8 mouse cellular contexts compared by ENCODE assay signal in genomic region chr7:90040581-90041340, GRCm38 (mm10). TPM values are rescaled to one million over a fixed set of nuclear protein-coding genes. Genes with fewer than 3 reads are reported as not detected.
DNase-seq lines count a peak whose midpoint lies in the region; ATAC-seq lines count a peak whose summit lies in the region.
"Had no signal": no experiment of that assay in that cellular context is flagged by ENCODE, and none has a peak within 500 bp of the region (broad histone marks: within the 10 kb centered on the region; RNA-seq: fewer than 3 reads in every experiment).

No protein-coding gene starts in this region.

- no peak overlapping the region for H3K4me3 ChIP-seq in heart, embryonic 12.5 days
- H3K4me3 ChIP-seq in liver, embryonic 11.5 days (ENCODE audit: low read depth, low read length) = no peak overlapping the region
- H3K4me3 ChIP-seq: forebrain, embryonic 15.5 days had no signal

- H3K36me3 ChIP-seq in heart, embryonic 12.5 days = no peaks in the 10 kb centered on the region
- no peaks in the 10 kb centered on the region for H3K36me3 ChIP-seq in liver, embryonic 11.5 days (ENCODE audit: control insufficient read depth, insufficient read depth, low read length)
- H3K36me3 ChIP-seq: forebrain, embryonic 15.5 days had no signal

- no peaks in the 10 kb centered on the region for H3K27me3 ChIP-seq in heart, embryonic 12.5 days (replicated peaks)
- H3K27me3 ChIP-seq in liver, embryonic 11.5 days (replicated peaks; ENCODE audit: control insufficient read depth, insufficient read depth, low read length) = no peaks in the 10 kb centered on the region
- H3K27me3 ChIP-seq: forebrain, embryonic 15.5 days had no signal

- no peaks in the 10 kb centered on the region for H3K9me3 ChIP-seq in heart, embryonic 12.5 days (replicated peaks)
- H3K9me3 ChIP-seq in liver, embryonic 11.5 days (ENCODE audit: control insufficient read depth, low read length) = no peaks in the 10 kb centered on the region
- H3K9me3 ChIP-seq: forebrain, embryonic 15.5 days had no signal

- no peak; the same call in 1 of the 2 replicates for ATAC-seq in heart, embryonic 12.5 days (ENCODE audit: insufficient number of reproducible peaks, low FRiP score)
- no peak for ATAC-seq in liver, embryonic 11.5 days (replicated peaks; ENCODE audit: low FRiP score)
- no peak for ATAC-seq in megakaryocyte, adult 5-6 weeks (ENCODE audit: poor library complexity, severe bottlenecking)
- ATAC-seq: forebrain, embryonic 15.5 days had no signal

- WGBS in heart, embryonic 12.5 days = 46% methylated on average over 11 of the region's 11 CpGs
- WGBS in liver, embryonic 11.5 days = 67% methylated on average over 11 of the region's 11 CpGs

- peak overlapping the region; percentile 22; the same call in 1 of the 2 replicates for H3K27ac ChIP-seq in heart, embryonic 12.5 days (ENCODE audit: poor library complexity, severe bottlenecking)
- peak overlapping the region; percentile 80; the same call in 1 of the 2 replicates for H3K27ac ChIP-seq in liver, embryonic 11.5 days (ENCODE audit: low read depth, low read length)
- H3K27ac ChIP-seq: forebrain, embryonic 15.5 days had no signal

- H3K4me2 ChIP-seq in heart, embryonic 12.5 days = no peak overlapping the region
- H3K4me2 ChIP-seq in liver, embryonic 11.5 days = no peak overlapping the region
- H3K4me2 ChIP-seq: forebrain, embryonic 15.5 days had no signal

- H3K9ac ChIP-seq in heart, embryonic 12.5 days = 0 out of 2 replicates have a peak overlapping the region, but pooled peaks have one; percentile 18
- 0 out of 2 replicates have a peak overlapping the region, but pooled peaks have one; percentile 3 for H3K9ac ChIP-seq in liver, embryonic 11.5 days (ENCODE audit: low read depth, low read length)
- H3K9ac ChIP-seq: forebrain, embryonic 15.5 days had no signal

- DNase-seq in Muller cell, postnatal 12 days (ENCODE audit: inconsistent ontology term) = peak; percentile 65
- DNase-seq in adrenal gland, postnatal 14 days = peak; percentile 74
- DNase-seq in liver, embryonic 11.5 days (ENCODE audit: low spot score) = no peak
- DNase-seq in neural tube, embryonic 10.5 days (ENCODE audit: extremely low spot score, low spot score) = no peak
- DNase-seq in cerebellum, postnatal 25 days = no peak

- H3K4me1 ChIP-seq in heart, embryonic 12.5 days (replicated peaks) = peaks cover 23% of the 10 kb centered on the region
- H3K4me1 ChIP-seq in liver, embryonic 11.5 days (replicated peaks; ENCODE audit: control insufficient read depth, insufficient read depth, low read length) = peaks cover 28% of the 10 kb centered on the region
- H3K4me1 ChIP-seq: forebrain, embryonic 15.5 days had no signal

RNA-seq across cellular contexts. Expression of gene Eed, which starts 60.0 kb away (rescaled TPM):
- total RNA-seq in adrenal gland, postnatal 14 days (2021) = 53.0 and 63.1 TPM in 2 replicates
- 51.3 and 51.9 TPM in 2 replicates for polyA plus RNA-seq in heart, embryonic 12.5 days (2016; fragmentation: Nextera tagmentation; extraction: Ambion mirVana)
- 68.4 and 77.1 TPM in 2 replicates for polyA plus RNA-seq in liver, embryonic 11.5 days (2014; fragmentation: Nextera tagmentation; extraction: Ambion mirVana)
- total RNA-seq in megakaryocyte, adult 5-6 weeks (2015) = 126 and 156 TPM in 2 replicates
- 114 and 124 TPM in 2 replicates for total RNA-seq in megakaryocyte, adult 5-6 weeks (2017)

Comparison
In these comparisons a context has a peak if more than half of its experiments do, and no peak if none do; other contexts are left out.
1. DNase-seq: peak in Muller cell, postnatal 12 days (single experiment) and adrenal gland, postnatal 14 days (single experiment); none in liver, embryonic 11.5 days (single experiment), neural tube, embryonic 10.5 days (single experiment) and cerebellum, postnatal 25 days (0 of 2).